Mouse (Mus musculus) heart, postnatal 25 days (tissue): ENCODE results near the gene Cwh43. TPM values are rescaled to one million over a fixed set of nuclear protein-coding genes. Genes with fewer than 3 reads are reported as not detected.

ENCODE experiments used
- total RNA-seq, 2 experiments: library from RNA; stranded (reverse); gene quantifications; 2 replicates each; pipeline ENCODE4 v1.2.3; 2021

The Cwh43 gene
- total RNA-seq, 2 experiments from 2014 or later, result not detected

Other genes with a start within 250 kb of the Cwh43 start
- 10 to 100 TPM; 35.7 to 41.5 TPM for gene Fryl, start 149.5 kb upstream of the Cwh43 start, total RNA-seq
- gene Ociad1, start 113.3 kb upstream of the Cwh43 start, total RNA-seq, result 100 to 1,000 TPM; 252 to 269 TPM
- 1 to 10 TPM; 8.8 to 9.5 TPM for gene Ociad2, start 65.0 kb upstream of the Cwh43 start, total RNA-seq
- gene Dcun1d4, start 74.9 kb downstream of the Cwh43 start, total RNA-seq, result 10 to 100 TPM; 14.6 to 16.0 TPM
- under 1 TPM in 1 of 2 experiments, not detected in 1; 0.08 TPM for gene Lrrc66, start 226.5 kb downstream of the Cwh43 start, total RNA-seq
- 10 to 100 TPM; 88.1 to 93.4 TPM for gene Sgcb, start 241.7 kb downstream of the Cwh43 start, total RNA-seq
- gene Spata18, start 245.3 kb downstream of the Cwh43 start, total RNA-seq, result under 1 TPM; 0.42 to 0.59 TPM